In the genomic region with DNA sequence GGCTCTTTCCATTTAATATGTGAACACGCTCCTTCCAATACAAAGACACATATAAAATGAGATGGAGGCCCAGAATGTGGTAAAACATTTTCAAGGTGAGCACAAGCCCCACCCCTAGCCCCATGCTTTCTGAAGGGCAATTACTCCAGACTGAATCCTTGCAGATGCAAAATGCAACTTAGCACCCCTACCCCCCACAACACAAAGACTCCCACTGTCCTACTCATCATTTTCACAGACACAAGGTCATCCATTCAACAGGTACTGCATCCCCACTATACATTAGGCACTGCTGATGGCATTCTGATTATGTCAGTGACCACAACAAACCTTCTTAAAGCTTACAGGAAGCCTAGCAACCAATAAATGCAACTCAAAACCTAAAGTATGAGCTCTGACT, we compare ENCODE assay signal across 15 mouse cellular contexts.
"Had no signal": no experiment of that assay in that cellular context is flagged by ENCODE, and none has a peak within 500 bp of the region (broad histone marks: within the 10 kb centered on the region; RNA-seq: fewer than 3 reads in every experiment).

No protein-coding gene starts in this region.

- DNase-seq: retina, postnatal 1 day; right cerebral cortex, adult 18-20 months; right cerebral cortex, postnatal 14 days; right cerebral cortex, postnatal 25 days; right cerebral cortex, postnatal 4 days; spleen, adult 18-20 months; thymus, adult 18-20 months; thymus, adult 2 months; thymus, postnatal 14 days; thymus, postnatal 25 days; thymus, postnatal 36 days; thymus, postnatal 4 days had no signal

- H3K4me2 ChIP-seq: neural tube, embryonic 15.5 days; stomach, embryonic 15.5 days had no signal

- H3K9me3 ChIP-seq: neural tube, embryonic 15.5 days had no signal

- H3K36me3 ChIP-seq: neural tube, embryonic 15.5 days; stomach, embryonic 15.5 days had no signal

- H3K9ac ChIP-seq: neural tube, embryonic 15.5 days; stomach, embryonic 15.5 days had no signal

- H3K4me3 ChIP-seq: neural tube, embryonic 15.5 days; stomach, embryonic 15.5 days had no signal

- H3K27me3 ChIP-seq: neural tube, embryonic 15.5 days; stomach, embryonic 15.5 days had no signal

- H3K27ac ChIP-seq: neural tube, embryonic 15.5 days; stomach, embryonic 15.5 days; stomach, postnatal 0 days had no signal

- H3K4me1 ChIP-seq: neural tube, embryonic 15.5 days; stomach, embryonic 15.5 days had no signal
